Mouse (Mus musculus): ENCODE measurements around the gene 6030468B19Rik.
"Not testable (repeated sequence)": the region's sequence is repeated elsewhere in the genome, so short reads cannot be mapped to it uniquely, and the experiment has no call there.

The 6030468B19Rik gene

DNA sequence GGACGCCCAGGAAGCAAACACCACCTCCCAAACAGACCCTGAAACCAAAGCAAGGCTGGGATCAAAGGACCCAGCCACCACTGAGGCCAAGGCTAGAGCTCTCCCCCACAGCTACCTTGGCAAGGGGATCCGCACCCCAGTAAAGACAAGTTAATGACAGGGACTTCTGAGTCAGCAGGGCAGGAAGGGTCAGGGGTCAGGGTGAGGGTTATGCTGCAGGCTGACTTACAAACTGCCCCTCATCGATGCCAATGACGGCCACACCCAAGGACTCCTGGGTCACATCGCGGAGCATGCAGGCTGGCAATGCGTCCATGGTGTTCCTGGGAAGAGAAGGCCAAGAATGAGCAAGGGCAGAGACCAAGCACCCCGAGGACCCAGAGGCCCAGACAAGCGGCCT is 24.4 kb downstream of the 6030468B19Rik start:
- in situ Hi-C loops (cut with MboI; ENCODE audit: low pct_unique_long_range_greater_than_20kb in 1 of 2, low sequenced_read_pairs in 2 of 2, unreplicated experiment in 1 of 2), result no loop called here

DNA sequence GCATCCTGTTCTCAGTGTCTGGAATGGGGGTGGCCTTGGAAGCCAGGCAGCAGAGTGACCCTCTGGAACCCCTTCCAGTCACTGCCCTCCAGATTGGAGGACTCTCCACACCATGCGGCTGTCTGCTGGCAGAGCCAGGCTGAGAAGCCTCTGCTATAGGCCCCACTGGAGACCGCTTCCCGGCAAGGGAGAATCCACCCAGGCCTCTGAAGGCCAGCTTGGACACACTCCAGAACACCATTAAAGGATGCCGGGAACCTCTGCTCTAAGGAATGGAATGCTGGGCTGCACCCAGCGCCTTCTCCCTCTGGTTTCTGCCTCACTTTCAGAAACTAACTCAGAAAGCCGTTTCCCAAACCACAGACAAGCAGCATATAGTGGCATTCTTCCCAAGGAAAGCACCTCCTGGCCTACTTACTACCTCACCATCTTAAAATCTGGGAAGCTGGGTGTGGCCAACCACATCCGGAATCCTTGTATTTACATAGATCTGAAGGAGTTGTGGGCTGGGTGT is 25.3 kb downstream of the 6030468B19Rik start:
- in situ Hi-C loops (cut with MboI; ENCODE audit: low pct_unique_long_range_greater_than_20kb in 1 of 2, low sequenced_read_pairs in 2 of 2, unreplicated experiment in 1 of 2), result no loop called here

DNA sequence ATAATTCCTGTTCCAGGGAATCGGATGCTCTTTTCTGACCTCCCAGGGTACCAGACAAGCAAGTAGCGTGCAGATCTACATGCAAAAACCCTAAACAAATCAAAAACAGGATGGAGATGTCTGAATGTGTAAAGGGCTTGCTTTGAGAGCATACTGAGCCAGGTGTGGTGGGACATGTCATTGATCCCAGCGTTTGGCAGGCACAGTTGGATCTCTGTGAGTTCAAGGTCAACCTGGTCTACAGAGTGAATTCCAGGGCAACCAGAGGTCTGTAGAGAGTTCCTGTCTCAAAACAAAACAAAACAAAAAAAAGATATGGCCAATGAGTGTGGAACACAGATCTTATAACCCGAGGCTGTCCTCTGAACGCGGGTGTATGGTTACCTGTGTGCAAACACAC is 26.0 kb downstream of the 6030468B19Rik start:
- in situ Hi-C loops (cut with MboI; ENCODE audit: low pct_unique_long_range_greater_than_20kb in 1 of 2, low sequenced_read_pairs in 2 of 2, unreplicated experiment in 1 of 2), result no loop called here

- in situ Hi-C loops (cut with MboI; ENCODE audit: low pct_unique_long_range_greater_than_20kb in 1 of 2, low sequenced_read_pairs in 2 of 2, unreplicated experiment in 1 of 2), result no loop called here
Observed at GRCm38 (mm10) chr11:117824060-117824969, 26.9 kb downstream of the 6030468B19Rik start.

DNA sequence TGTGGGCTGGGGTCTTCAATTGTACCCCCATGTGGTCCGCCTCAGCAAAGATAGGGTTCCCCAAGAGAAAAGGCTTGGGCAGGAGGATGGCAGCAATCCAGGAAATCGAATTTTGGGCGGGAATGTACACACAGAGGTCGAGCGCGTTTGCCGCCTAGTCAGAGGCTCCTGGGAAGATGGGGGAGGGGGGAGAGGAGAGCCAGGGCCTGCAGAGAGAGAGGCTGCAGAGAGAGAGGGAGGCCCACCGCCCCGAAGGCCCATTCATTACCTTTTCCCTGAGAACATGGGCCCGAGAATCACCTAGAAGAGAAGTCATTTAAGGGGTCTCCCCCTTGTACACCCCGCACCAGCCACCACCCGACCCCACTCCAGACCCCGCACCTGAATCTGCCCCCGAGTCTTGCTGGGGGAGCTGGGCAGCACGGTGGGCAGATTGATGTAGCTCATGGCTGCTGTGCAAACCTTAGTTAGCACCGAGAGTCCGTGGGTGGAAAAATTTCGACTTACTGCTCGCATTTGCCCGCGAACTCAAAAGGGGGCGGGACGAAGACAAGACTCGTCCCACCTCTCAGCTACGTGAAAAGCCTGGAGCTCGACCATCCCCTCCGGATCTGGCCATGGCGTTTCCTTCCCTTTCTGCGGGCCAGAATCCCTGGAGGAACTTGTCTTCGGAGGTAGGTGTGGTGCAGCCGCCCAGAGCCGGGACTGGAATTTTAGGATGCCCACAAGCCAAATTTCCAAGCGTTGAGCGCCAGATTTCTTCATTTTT is 28.1 kb downstream of the 6030468B19Rik start, which contains the start of the genes Afmid and Tk1:
TSS of gene Afmid (plus strand) at position 592 of the 769 bp plus-strand sequence.
TSS of gene Tk1 (minus strand) at position 760 of the 769 bp plus-strand sequence.
- in situ Hi-C loops (cut with MboI; ENCODE audit: low pct_unique_long_range_greater_than_20kb in 1 of 2, low sequenced_read_pairs in 2 of 2, unreplicated experiment in 1 of 2), result no loop called here

DNA sequence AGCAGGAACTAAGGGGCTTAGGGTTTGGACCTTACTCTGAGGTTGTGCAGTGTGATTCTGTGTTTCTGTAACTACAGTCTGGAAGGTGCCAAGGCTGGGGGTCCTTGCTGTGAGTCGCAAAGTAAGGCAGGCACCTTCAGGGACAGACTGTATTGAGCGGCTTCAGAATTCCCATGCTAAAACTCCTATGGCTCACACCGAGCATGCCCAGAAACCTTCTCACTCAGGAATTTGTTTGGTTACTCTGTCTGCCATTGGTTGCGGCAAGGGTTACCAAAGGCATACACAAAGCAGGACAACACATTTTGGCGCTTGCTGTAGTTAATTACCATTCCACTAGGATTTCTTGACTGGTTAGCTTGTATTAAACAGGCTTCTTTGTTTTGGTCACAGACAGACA is 28.7 kb downstream of the 6030468B19Rik start:
- in situ Hi-C loops (cut with MboI; ENCODE audit: low pct_unique_long_range_greater_than_20kb in 1 of 2, low sequenced_read_pairs in 2 of 2, unreplicated experiment in 1 of 2), result no loop called here

- in situ Hi-C loops (cut with MboI; ENCODE audit: low pct_unique_long_range_greater_than_20kb in 1 of 2, low sequenced_read_pairs in 2 of 2, unreplicated experiment in 1 of 2), result no loop called here
Observed at GRCm38 (mm10) chr11:117826916-117827315, 29.5 kb downstream of the 6030468B19Rik start.

- in situ Hi-C loops (cut with MboI; ENCODE audit: low pct_unique_long_range_greater_than_20kb in 1 of 2, low sequenced_read_pairs in 2 of 2, unreplicated experiment in 1 of 2), result no loop called here
Observed at GRCm38 (mm10) chr11:117827386-117827785, 29.9 kb downstream of the 6030468B19Rik start.

DNA sequence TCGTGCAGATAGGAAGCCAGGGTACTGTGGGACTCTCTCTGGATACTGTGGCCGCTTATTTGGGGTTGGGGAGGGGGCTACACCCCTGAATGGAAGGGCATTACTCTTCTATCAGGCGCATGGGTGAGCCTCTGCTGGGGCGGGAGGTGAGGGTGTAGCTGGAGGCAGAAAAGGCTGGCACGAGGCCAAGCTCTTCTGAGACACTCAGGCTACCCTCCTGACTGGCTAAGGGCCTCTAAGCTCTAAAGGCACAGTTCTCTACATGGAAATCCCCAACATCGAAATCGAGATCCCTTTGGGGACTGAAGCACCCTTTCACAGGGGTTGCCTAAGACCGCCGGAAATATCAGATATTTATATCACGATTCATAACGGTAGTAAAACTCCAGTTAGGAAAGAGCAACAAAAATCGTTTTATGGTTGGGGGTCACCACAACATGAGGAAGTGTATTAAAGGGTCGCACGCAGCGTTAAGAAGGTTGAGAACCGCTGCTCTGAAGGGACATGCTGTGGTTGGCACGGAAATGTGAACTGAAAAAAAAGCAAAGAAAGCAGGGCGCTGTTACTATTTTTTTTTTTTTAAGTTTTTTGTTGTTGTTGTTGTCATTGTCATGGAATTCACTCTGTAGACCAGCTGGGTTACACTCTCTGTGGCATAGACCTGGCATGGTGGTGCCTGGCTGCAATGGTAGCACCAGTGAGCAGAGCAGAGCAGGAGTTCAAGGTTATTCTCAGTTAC is 30.9 kb downstream of the 6030468B19Rik start:
- in situ Hi-C loops (cut with MboI; ENCODE audit: low pct_unique_long_range_greater_than_20kb in 1 of 2, low sequenced_read_pairs in 2 of 2, unreplicated experiment in 1 of 2), result no loop called here

- in situ Hi-C loops (cut with MboI; ENCODE audit: low pct_unique_long_range_greater_than_20kb in 1 of 2, low sequenced_read_pairs in 2 of 2, unreplicated experiment in 1 of 2), result no loop called here
Observed at GRCm38 (mm10) chr11:117828888-117829604, 31.6 kb downstream of the 6030468B19Rik start.

GRCm38 (mm10) chr11:117829671-117830215 is 32.3 kb downstream of the 6030468B19Rik start:
- in situ Hi-C loops (cut with MboI; ENCODE audit: low pct_unique_long_range_greater_than_20kb in 1 of 2, low sequenced_read_pairs in 2 of 2, unreplicated experiment in 1 of 2), result no loop called here

DNA sequence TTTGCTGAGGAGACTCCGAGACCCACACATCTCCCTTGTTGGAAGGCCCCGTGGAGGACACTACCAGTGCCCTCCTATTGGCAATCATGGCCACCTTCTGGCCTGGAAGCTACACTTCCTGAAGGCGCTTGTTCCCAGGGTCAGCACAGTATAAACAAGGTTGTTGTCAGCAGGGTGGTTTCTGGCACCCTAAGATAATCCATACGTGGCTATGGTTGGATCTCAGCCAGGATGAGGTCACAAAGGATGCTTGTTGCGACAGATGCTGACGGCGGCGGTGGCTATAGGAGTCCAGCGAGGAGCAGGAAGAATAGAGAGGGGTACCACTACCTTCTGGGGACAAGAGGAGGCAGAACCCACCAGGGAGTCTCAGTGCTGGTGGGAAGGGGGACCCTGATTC is 32.9 kb downstream of the 6030468B19Rik start:
- in situ Hi-C loops (cut with MboI; ENCODE audit: low pct_unique_long_range_greater_than_20kb in 1 of 2, low sequenced_read_pairs in 2 of 2, unreplicated experiment in 1 of 2), result no loop called here

GRCm38 (mm10) chr11:117832086-117832969 is 34.9 kb downstream of the 6030468B19Rik start:
- in situ Hi-C loops (cut with MboI; ENCODE audit: low pct_unique_long_range_greater_than_20kb in 1 of 2, low sequenced_read_pairs in 2 of 2, unreplicated experiment in 1 of 2), result no loop called here

GRCm38 (mm10) chr11:117833509-117833908 is 36.0 kb downstream of the 6030468B19Rik start:
- in situ Hi-C loops (cut with MboI; ENCODE audit: low pct_unique_long_range_greater_than_20kb in 1 of 2, low sequenced_read_pairs in 2 of 2, unreplicated experiment in 1 of 2), result not testable (repeated sequence)

- in situ Hi-C loops (cut with MboI; ENCODE audit: low pct_unique_long_range_greater_than_20kb in 1 of 2, low sequenced_read_pairs in 2 of 2, unreplicated experiment in 1 of 2), result no loop called here
Observed at GRCm38 (mm10) chr11:117834086-117834485, 36.6 kb downstream of the 6030468B19Rik start.

DNA sequence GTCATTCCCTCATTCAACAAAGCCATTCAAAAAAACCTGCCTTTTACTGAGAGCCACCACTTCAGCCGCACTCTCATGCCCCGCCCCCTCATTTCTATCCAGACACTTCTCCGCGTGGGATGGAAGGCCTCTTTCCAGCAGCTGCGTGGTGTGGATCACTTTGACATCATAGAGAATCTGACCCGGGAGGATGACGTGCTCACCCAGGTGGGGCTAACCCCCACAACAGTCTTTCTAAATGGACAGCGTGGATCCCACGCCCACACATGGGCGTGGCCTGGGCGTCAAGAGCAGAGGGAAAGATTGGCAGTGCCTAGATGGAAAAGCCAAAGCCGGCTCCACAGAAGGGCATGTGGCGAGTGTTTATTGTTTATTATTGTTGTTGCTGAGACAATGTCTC is 38.8 kb downstream of the 6030468B19Rik start:
- in situ Hi-C loops (cut with MboI; ENCODE audit: low pct_unique_long_range_greater_than_20kb in 1 of 2, low sequenced_read_pairs in 2 of 2, unreplicated experiment in 1 of 2), result no loop called here

GRCm38 (mm10) chr11:117838572-117838971 is 41.1 kb downstream of the 6030468B19Rik start:
- in situ Hi-C loops (cut with MboI; ENCODE audit: low pct_unique_long_range_greater_than_20kb in 1 of 2, low sequenced_read_pairs in 2 of 2, unreplicated experiment in 1 of 2), result no loop called here

All from mouse embryonic stem cell (cell line).